Mouse (Mus musculus) embryonic fibroblast, embryonic 13.5 days (primary cell): Measurements from ENCODE around the gene Etl4. TPM values are rescaled to one million over a fixed set of nuclear protein-coding genes. Genes with fewer than 3 reads are reported as not detected.

Experiments used
- H3K27ac ChIP-seq: 2 replicates; pipeline ENCODE4 v1.5.1; 2012; ENCODE audit warnings: low read length, control low read depth, inconsistent platforms; ENCODE audit not compliant: insufficient read depth
- H3K4me1 ChIP-seq: 2 replicates; pipeline ENCODE4 v1.6.1; 2011; ENCODE audit warnings: low read length; ENCODE audit not compliant: control insufficient read depth, insufficient read depth
- H3K4me3 ChIP-seq: 2 replicates; pipeline ENCODE4 v1.5.1; 2011; ENCODE audit warnings: mild to moderate bottlenecking, control low read depth, low read length; ENCODE audit not compliant: insufficient read depth
- CTCF ChIP-seq: IDR thresholded peaks from 2 replicates; pipeline ENCODE4 v1.5.1; 2011; ENCODE audit warnings: mild to moderate bottlenecking, control low read depth, low read length, moderate library complexity, borderline replicate concordance; ENCODE audit not compliant: insufficient read depth
- POLR2A ChIP-seq: IDR thresholded peaks from 2 replicates; pipeline ENCODE4 v1.6.1; 2011; ENCODE audit warnings: low read depth, mild to moderate bottlenecking, control low read depth, low read length, moderate library complexity
- polyA plus RNA-seq: library from polyadenylated mRNA; stranded (reverse); fragments of >200 nt; gene quantifications from 2 replicates; pipeline ENCODE4 v1.2.4, GENCODE M21; 2011; ENCODE audit warnings: low read depth; ENCODE audit not compliant: missing spikeins, insufficient read length

Gene Etl4
- polyA plus RNA-seq, 1 experiment: 44.0 TPM

DNA sequence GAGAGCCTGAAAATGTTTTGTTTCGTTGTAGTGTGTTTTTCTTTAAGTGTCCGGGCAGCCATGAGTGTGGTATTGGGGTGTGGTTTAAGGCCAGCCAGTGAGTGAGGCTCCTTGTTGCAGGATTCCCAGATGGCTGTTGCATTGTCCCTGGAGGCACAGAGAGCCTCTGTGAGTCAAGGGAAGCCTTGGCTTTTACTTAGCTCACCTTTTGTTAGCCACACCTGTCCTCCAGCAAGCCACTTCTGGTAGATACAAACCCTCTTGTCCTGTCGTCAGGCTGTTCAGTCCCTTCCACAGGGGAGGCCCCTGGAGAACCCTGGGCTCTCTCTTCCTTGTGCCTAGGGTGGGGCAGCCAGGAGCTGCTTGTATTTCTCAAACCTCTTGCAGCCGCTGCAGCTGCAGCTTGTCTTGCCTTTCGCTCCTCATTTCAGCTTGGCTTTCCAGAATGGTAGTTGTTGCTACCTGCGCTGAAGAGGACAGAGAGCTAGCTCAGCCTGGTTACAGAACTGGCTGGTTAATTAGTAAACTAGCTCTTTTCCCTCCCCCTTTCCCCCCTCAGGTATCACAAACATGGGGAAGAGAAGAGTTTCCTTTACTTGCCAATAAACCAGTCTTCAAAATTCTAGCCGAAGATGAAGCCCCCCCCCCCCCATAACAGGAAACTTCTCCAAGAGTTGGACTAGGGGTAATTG lies 826.9 kb downstream of the Etl4 start:
- Histone ChIP-seq H3K4me3 (no peak overlapping the region), H3K4me1 (peaks cover 7% of the 10 kb centered on the region; the same call in 1 of the 2 replicates), H3K27ac (peak overlapping the region; percentile 20; the same call in 1 of the 2 replicates)
- TF ChIP-seq POLR2A: no peak
- TF ChIP-seq CTCF: no peak

DNA sequence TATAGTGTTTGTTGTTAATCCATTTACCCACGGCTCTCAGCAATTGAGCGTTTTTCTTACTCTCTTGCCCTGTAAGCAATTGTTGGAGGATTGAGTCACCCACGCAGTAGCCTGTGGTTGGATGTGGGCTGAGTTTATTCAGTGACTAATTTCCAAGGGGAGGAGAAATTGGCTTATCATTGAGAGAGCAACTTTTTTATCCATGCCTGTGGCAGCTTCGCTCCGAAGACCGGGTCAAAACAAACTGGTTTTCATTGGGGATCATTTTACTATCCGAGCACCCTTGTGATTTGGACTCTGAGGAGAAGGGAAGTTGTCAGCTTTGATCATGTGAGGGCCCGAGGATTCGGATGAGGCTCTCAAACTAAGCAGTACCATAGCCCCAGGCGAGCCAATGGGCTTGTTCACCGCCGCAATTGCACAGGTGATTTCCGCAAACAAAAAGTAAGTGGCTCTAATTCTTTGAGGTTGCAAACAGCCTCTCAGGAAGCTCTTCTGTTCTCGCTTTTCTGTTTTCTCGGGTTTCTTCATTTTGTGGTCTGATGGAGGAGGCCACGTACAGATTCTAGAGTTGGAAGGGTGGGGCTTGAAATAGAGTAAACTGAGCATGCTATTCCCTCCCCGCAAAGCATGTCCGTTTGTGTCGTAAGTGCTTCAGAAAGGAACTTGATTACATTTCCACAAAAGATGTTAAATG lies 827.7 kb downstream of the Etl4 start:
- H3K27ac ChIP-seq: no peak overlapping the region
- peak overlapping the region; percentile 21; the same call in 1 of the 2 replicates for H3K4me3 ChIP-seq
- H3K4me1 ChIP-seq: peaks cover 7% of the 10 kb centered on the region; the same call in 1 of the 2 replicates
- no peak for TF ChIP-seq POLR2A
- TF ChIP-seq CTCF: no peak

DNA sequence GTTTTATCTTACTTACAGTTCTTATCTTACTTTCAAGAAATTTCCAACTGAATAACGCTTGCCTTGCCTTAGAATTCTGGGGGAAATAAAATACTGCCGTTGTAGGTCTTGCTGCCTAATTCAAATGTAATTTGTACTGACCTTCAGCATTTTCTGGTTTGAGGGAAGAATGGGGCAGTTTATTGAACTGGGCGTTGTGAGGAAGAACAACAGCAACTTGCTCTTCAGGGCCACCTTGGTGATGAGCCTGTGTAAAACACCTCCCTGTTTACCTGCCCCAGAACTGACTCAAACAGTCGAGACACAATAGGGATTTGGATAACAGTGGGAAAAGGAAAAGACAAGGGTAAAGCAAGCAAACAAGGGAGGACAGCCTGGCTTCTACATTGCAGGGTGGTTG lies 828.3 kb downstream of the Etl4 start:
- peaks cover 7% of the 10 kb centered on the region; the same call in 1 of the 2 replicates for H3K4me1 ChIP-seq
- no peak overlapping the region for H3K4me3 ChIP-seq
- no peak for TF ChIP-seq POLR2A
- no peak for TF ChIP-seq CTCF
- no peak overlapping the region for H3K27ac ChIP-seq

DNA sequence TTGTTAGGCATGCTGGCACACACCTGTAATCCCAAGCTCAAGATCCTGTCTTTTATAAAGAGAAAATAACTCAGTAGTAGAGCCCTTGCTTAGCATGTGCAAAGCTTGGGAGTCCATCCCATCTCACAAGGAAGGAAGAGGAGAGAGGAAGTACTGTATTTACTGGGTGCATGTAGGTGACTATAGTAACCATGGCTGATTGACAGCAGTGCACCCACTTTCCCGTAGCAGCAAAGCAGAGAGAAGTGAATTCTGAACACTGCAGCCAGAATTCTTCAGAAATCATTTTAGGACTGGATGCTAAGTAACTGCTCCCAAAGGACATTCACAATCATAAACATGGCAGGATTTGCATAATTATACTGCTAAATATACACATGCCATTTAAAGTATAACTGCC lies 838.1 kb downstream of the Etl4 start:
- H3K27ac ChIP-seq: no peak overlapping the region
- TF ChIP-seq CTCF: no peak
- no peak for TF ChIP-seq POLR2A
- H3K4me1 ChIP-seq: no peaks in the 10 kb centered on the region; the same call in 1 of the 2 replicates
- no peak overlapping the region for H3K4me3 ChIP-seq

DNA sequence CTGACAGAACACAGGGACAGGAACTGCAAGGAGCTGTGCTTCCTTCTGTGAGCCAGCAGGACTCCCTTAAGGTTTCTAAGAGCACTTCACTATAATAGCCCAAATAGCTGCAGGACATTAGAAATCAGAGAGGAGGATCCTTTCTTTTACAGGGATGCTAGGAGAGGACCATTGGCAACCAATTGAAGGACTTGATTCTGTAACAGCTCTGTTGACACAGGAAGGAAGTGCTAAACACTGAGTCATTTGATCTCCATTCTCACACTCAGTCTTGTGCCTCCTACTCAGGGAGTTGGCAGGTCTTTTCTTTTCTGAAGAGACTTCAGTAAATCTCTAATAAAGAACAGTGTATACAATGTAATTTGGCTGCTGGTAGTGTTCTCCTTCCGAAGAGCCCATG lies 838.9 kb downstream of the Etl4 start:
- no peak for TF ChIP-seq POLR2A
- no peak overlapping the region for H3K27ac ChIP-seq
- H3K4me3 ChIP-seq: no peak overlapping the region
- H3K4me1 ChIP-seq: no peaks in the 10 kb centered on the region; the same call in 1 of the 2 replicates

DNA sequence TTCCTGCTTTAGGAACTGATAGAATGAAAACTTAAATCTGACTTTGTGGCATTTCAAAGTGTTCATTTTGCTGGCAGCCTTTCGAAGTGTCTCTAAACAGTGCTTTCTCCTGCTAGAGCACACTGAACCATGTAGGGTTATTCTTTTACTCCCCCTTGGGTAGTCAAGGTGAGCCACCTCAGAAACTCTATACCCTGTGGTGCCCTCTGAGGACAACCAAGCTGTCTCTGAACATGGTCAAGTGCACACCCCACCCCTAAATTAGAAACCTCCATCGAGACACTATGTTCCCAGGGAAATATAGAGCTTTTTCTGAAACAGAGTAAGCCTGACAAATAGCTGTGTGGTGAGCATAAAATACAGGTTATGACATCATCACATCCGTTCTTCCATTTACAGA lies 840.1 kb downstream of the Etl4 start:
- TF ChIP-seq POLR2A (no peak), CTCF (no peak)
- Histone ChIP-seq H3K27ac (no peak overlapping the region), H3K4me1 (no peaks in the 10 kb centered on the region; the same call in 1 of the 2 replicates), H3K4me3 (no peak overlapping the region)

DNA sequence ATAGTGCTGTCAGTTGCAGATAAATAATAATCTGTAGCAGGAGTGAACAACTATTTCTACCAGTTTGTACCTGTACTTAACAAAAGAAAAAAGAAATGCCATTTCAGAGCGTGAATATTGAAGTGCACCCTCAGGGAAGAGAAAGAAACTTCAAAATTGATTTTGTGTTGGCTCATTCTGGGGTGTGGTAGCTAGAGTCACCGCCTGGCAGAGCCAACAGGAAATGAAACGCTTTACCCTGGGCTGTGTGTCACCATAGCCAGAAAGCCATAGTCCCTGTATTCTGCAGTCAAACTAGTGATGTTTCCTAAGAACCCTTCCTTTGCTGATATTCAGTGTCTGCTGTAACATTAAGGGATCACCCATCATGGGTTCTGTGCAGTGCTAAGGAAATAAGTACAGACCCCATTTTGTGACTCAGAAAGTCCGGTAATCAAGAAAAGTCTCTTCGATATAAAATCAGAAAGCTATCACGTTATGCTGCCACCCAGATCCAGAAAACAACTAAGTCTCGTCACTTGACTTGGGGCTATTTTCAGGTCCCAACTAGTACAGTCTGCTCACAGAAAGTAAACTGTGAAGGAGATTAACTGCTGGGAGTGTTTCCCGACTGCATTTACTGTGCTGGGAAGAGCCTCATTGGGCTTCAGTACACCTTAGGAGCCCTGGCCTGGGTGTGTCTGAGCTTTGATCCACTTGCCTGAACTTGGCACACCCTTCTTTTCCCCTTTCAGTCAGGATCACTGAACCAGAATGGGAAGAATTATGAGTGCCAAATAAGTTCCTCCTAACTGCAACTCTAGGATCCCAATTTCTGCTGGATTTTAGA lies 843.9 kb downstream of the Etl4 start:
- H3K4me3 ChIP-seq: no peak overlapping the region
- TF ChIP-seq CTCF (no peak), POLR2A (no peak)
- no peak overlapping the region for H3K27ac ChIP-seq
- no peaks in the 10 kb centered on the region for H3K4me1 ChIP-seq

DNA sequence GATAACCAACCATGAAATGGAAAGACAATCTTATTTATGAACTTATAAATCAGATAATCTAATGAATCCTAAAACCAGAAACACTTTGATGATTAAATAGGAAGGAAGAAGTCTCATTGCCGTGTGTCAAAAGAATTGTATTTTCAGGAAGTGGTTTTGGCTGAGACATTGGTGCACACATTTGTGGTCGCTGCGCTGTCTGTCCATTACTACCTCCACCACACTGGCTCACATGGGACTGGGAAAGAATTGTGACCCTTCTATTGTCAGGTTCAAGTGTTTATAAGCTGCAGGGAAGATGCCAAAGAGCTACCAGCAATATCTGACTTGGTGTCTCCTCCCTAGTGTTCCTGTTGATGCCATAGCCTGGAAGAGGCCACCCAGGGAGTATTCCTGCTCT lies 847.4 kb downstream of the Etl4 start:
- Histone ChIP-seq H3K4me1 (no peaks in the 10 kb centered on the region), H3K27ac (no peak overlapping the region), H3K4me3 (no peak overlapping the region)
- no peak for TF ChIP-seq POLR2A
- no peak for TF ChIP-seq CTCF

DNA sequence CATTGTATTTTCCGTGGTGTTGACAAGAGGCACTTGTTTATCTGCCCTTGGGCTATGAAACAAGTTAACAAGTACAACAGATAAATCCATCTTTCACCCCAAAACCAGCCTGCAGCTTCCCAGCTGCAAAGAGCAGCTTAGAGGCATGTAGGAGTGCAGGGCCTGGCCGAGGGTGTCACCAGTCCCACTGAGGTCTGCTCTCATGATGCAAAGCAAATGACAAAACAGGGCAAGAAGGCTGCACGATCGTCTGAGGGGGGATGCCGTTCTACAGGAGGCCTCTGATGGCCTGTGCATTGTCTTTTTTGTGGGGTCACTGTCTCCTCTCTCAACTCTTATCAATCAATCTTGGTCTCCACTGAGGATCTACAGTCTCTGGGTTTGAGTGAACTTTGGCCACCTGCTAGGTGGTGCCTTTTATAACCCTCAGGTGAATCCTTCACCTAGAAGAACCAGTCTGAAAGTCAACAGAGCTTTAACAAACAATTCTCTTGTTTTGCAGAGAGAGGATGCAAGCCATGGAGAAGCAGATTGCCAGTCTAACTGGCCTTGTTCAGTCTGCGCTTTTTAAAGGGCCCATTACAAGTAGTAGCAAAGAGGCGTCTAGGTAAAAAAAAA lies 849.6 kb downstream of the Etl4 start:
- Histone ChIP-seq H3K27ac (no peak overlapping the region), H3K4me3 (no peak overlapping the region), H3K4me1 (no peaks in the 10 kb centered on the region)
- TF ChIP-seq POLR2A (no peak), CTCF (no peak)

DNA sequence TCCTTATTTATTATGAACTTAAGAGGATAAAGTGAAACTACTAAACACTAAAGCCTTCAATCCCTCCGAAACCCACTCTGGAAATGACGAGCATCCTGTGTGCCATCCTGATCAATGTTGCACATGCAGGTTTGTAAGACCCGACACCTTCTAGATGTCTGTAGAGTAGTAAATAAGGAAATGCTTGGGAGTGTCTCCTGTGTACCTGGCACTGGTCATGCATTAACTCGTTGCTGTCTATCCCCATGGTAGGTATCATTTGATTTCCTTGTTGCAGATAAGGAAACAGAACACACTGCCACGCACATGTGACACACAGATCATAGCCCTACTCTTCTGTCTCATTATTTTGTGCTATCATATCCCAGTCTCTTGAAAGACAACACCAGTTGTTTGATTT lies 851.7 kb downstream of the Etl4 start:
- TF ChIP-seq POLR2A (no peak), CTCF (no peak)
- no peak overlapping the region for H3K27ac ChIP-seq
- H3K4me1 ChIP-seq: no peaks in the 10 kb centered on the region
- no peak overlapping the region for H3K4me3 ChIP-seq
